In the genomic region with DNA sequence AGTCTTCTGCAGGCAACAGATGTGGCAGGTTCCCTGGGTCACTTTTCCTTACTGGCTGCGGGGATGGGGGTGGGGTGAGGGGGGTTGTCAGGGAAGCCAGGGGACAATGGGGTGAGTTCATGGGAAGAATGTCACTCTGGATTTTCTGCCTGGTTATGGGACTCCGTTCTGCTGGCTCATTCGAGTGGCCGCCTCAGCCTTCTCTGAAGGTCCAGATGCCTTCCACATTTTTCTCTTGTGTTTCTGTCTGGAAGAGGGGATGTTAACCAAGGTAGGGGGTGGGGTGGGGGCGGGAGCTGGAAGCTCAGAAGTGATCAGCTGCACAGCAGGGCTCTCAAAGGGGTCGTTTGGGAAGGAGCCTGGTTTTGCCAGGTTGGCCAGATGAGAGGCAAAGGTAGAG, we compare ENCODE assay signal across 10 mouse cellular contexts. TPM values are rescaled to one million over a fixed set of nuclear protein-coding genes. Genes with fewer than 3 reads are reported as not detected.
DNase-seq lines count a peak whose midpoint lies in the region; ATAC-seq and TF ChIP-seq lines count a peak whose summit lies in the region.
"Had no signal": no experiment of that assay in that cellular context is flagged by ENCODE, and none has a peak within 500 bp of the region (broad histone marks: within the 10 kb centered on the region; RNA-seq: fewer than 3 reads in every experiment).

No protein-coding gene starts in this region.

- H3K79me2 ChIP-seq in myocyte (ENCODE audit: control insufficient read depth, insufficient read depth) = peaks cover 11% of the 10 kb centered on the region

- H3K4me3 ChIP-seq in heart, embryonic 12.5 days = peak overlapping the region; percentile 22
- peak overlapping the region; percentile 91 for H3K4me3 ChIP-seq in hindbrain, embryonic 15.5 days
- peak overlapping the region; percentile 36 for H3K4me3 ChIP-seq in myocyte

- no peaks in the 10 kb centered on the region for H3K36me3 ChIP-seq in heart, embryonic 12.5 days
- 0 out of 2 replicates have a peak, but pooled peaks cover 3% of the 10 kb centered on the region for H3K36me3 ChIP-seq in hindbrain, embryonic 15.5 days
- H3K36me3 ChIP-seq in myocyte (ENCODE audit: control insufficient read depth, insufficient read depth) = no peaks in the 10 kb centered on the region

- peak overlapping the region; percentile 97 for H3K4me2 ChIP-seq in heart, embryonic 12.5 days
- H3K4me2 ChIP-seq in hindbrain, embryonic 15.5 days = peak overlapping the region; percentile 86
- peak overlapping the region; percentile 95 for H3K4me2 ChIP-seq in myocyte (ENCODE audit: low read depth)

- TF ChIP-seq POLR2A in myocyte (IDR thresholded peaks at IDR 0.05; ENCODE audit: insufficient read length, low read depth) = no peak

- H3K9ac ChIP-seq in heart, embryonic 12.5 days = peak overlapping the region; percentile 25
- peak overlapping the region; percentile 86 for H3K9ac ChIP-seq in hindbrain, embryonic 15.5 days

- no peak for DNase-seq in heart, postnatal 14 days
- DNase-seq in embryo, embryonic 11 days = peak; percentile 67
- no peak for DNase-seq in spleen, adult 18-20 months
- DNase-seq in adrenal gland, postnatal 25 days = no peak
- DNase-seq: adrenal gland, postnatal 10 days; layer of hippocampus, postnatal 36 days had no signal

- 16% methylated on average over 6 of the region's 6 CpGs for WGBS in heart, embryonic 12.5 days
- 5% methylated on average over 6 of the region's 6 CpGs for WGBS in hindbrain, embryonic 15.5 days

- no peak for ATAC-seq in heart, embryonic 12.5 days (ENCODE audit: insufficient number of reproducible peaks, low FRiP score)
- ATAC-seq in hindbrain, embryonic 15.5 days (ENCODE audit: low FRiP score, low read depth) = no peak
- no peak for ATAC-seq in erythroblast, adult 5-6 weeks (replicated peaks; ENCODE audit: low FRiP score, poor library complexity, severe bottlenecking)

- H3K9me3 ChIP-seq in heart, embryonic 12.5 days (replicated peaks) = no peaks in the 10 kb centered on the region
- H3K9me3 ChIP-seq in hindbrain, embryonic 15.5 days = no peaks in the 10 kb centered on the region

- H3K4me1 ChIP-seq in heart, embryonic 12.5 days (replicated peaks) = peaks cover 35% of the 10 kb centered on the region
- peaks cover 41% of the 10 kb centered on the region for H3K4me1 ChIP-seq in hindbrain, embryonic 15.5 days (replicated peaks)

- 0 out of 2 replicates have a peak, but pooled peaks cover 3% of the 10 kb centered on the region for H3K27me3 ChIP-seq in heart, embryonic 12.5 days (replicated peaks)
- H3K27me3 ChIP-seq in hindbrain, embryonic 15.5 days = no peaks in the 10 kb centered on the region
- no peaks in the 10 kb centered on the region for H3K27me3 ChIP-seq in myocyte (ENCODE audit: control insufficient read depth, insufficient read depth, insufficient read length)

- H3ac ChIP-seq in myocyte (ENCODE audit: control insufficient read depth, insufficient read length) = no peak overlapping the region

- H3K27ac ChIP-seq in heart, embryonic 12.5 days (ENCODE audit: poor library complexity, severe bottlenecking) = peak overlapping the region; percentile 26; the same call in 1 of the 2 replicates
- H3K27ac ChIP-seq in hindbrain, embryonic 15.5 days (replicated peaks) = peak overlapping the region; percentile 82

- intact Hi-C loops in heart, postnatal 14 days (cut with DNase I) = no loop called here

TF ChIP-seq in myocyte, 11 proteins besides CTCF, POLR2A, EP300 and RAD21:
- TF ChIP-seq CEBPB (IDR thresholded peaks at IDR 0.05; ENCODE audit: insufficient read depth, poor library complexity, severe bottlenecking) = no peak
- no peak for TF ChIP-seq MYOD1 (IDR thresholded peaks at IDR 0.05; ENCODE audit: control insufficient read depth in 1 of 3, insufficient read length in 2 of 3, low read depth in 2 of 3)
- no peak for TF ChIP-seq SRF (IDR thresholded peaks at IDR 0.05; ENCODE audit: control insufficient read depth, insufficient read length, low read depth)
- no peak for TF ChIP-seq POLR2AphosphoS2 (IDR thresholded peaks at IDR 0.05; ENCODE audit: insufficient read length, low read depth)
- TF ChIP-seq TCF3 (IDR thresholded peaks at IDR 0.05; ENCODE audit: insufficient read length, low read depth) = no peak
- no peak for TF ChIP-seq MYOG (IDR thresholded peaks at IDR 0.05; ENCODE audit: control insufficient read depth in 1 of 3, insufficient read depth in 1 of 3, insufficient read length in 2 of 3, low read depth in 2 of 3)
- no peak for TF ChIP-seq REST (IDR thresholded peaks at IDR 0.05; ENCODE audit: insufficient read depth, insufficient read length)
- TF ChIP-seq USF1 (IDR thresholded peaks at IDR 0.05; ENCODE audit: low read depth) = no peak
- TF ChIP-seq MAX (IDR thresholded peaks at IDR 0.05; ENCODE audit: low read depth) = no peak
- no peak for TF ChIP-seq TCF12 (IDR thresholded peaks at IDR 0.05; ENCODE audit: insufficient read depth, poor library complexity, severe bottlenecking)
- no peak for TF ChIP-seq E2F4 (IDR thresholded peaks at IDR 0.05; ENCODE audit: insufficient read depth)

RNA-seq across cellular contexts. Expression of gene Igfbp2, which starts 2.1 kb away (rescaled TPM):
- 91.7 and 93.5 TPM in 2 replicates for polyA plus RNA-seq in heart, embryonic 12.5 days (2016; fragmentation: Nextera tagmentation; extraction: Ambion mirVana)
- total RNA-seq in heart, postnatal 14 days (2021) = 1 to 10 TPM; 1.1 to 1.3 TPM
- polyA plus RNA-seq in hindbrain, embryonic 15.5 days (2015; fragmentation: Nextera tagmentation; extraction: Ambion mirVana) = 463 and 473 TPM in 2 replicates
- 83.7 TPM for polyA plus RNA-seq in myocyte (2012; fragmentation: generic; extraction: Trizol)
- total RNA-seq in erythroblast, adult 5-6 weeks (2015; ENCODE audit: low replicate concordance) = not detected in 2 replicates
- not detected in 2 replicates for total RNA-seq in erythroblast, adult 5-6 weeks (2017; ENCODE audit: low replicate concordance)
- 2.6 and 5.9 TPM in 2 replicates for total RNA-seq in adrenal gland, postnatal 25 days (2021)

RNA-seq across cellular contexts. Expression of gene Igfbp5, which starts 48.2 kb away (rescaled TPM):
- polyA plus RNA-seq in heart, embryonic 12.5 days (2016; fragmentation: Nextera tagmentation; extraction: Ambion mirVana) = 179 and 184 TPM in 2 replicates
- total RNA-seq in heart, postnatal 14 days (2021) = 100 to 1,000 TPM; 139 to 161 TPM
- polyA plus RNA-seq in hindbrain, embryonic 15.5 days (2015; fragmentation: Nextera tagmentation; extraction: Ambion mirVana) = 48.5 and 56.5 TPM in 2 replicates
- 691 TPM for polyA plus RNA-seq in myocyte (2012; fragmentation: generic; extraction: Trizol)
- 2.3 and 3.3 TPM in 2 replicates for total RNA-seq in erythroblast, adult 5-6 weeks (2015; ENCODE audit: low replicate concordance)
- 0.42 and 2.5 TPM in 2 replicates for total RNA-seq in erythroblast, adult 5-6 weeks (2017; ENCODE audit: low replicate concordance)
- 49.9 and 57.5 TPM in 2 replicates for total RNA-seq in adrenal gland, postnatal 25 days (2021)

Comparison
In these comparisons a context has a peak if more than half of its experiments do, and no peak if none do; other contexts are left out.
1. H3K4me3 ChIP-seq: peak in every context shown above with its lines; median percentile 91 in hindbrain, embryonic 15.5 days; 36 in myocyte; 22 in heart, embryonic 12.5 days.
2. RNA of gene Igfbp5, which starts 48.2 kb away (total RNA-seq): 139 to 161 TPM in heart, postnatal 14 days and 49.9 to 57.5 TPM in adrenal gland, postnatal 25 days; 0.42 to 3.3 TPM in erythroblast, adult 5-6 weeks; every median in the first group is over 10 times any median in the second.
3. Peak in every context shown above with its lines, with median percentiles within 50 percentile points of each other: H3K4me2 ChIP-seq.